Mouse (Mus musculus) olfactory bulb, adult 2 months (tissue): ENCODE measurements around the gene Fos.

Experiments used
- CTCF ChIP-seq: fragments of 200-500 bp; IDR thresholded peaks from 2 replicates; pipeline ENCODE4 v1.5.1; 2012; ENCODE audit warnings: low read depth, mild to moderate bottlenecking, low read length, moderate library complexity; ENCODE audit not compliant: insufficient read depth
- POLR2A ChIP-seq: fragments of 200-500 bp; IDR thresholded peaks from 2 replicates; pipeline ENCODE4 v1.6.1; 2012; ENCODE audit warnings: mild to moderate bottlenecking, low read depth, low read length, moderate library complexity; ENCODE audit not compliant: insufficient read depth

DNA sequence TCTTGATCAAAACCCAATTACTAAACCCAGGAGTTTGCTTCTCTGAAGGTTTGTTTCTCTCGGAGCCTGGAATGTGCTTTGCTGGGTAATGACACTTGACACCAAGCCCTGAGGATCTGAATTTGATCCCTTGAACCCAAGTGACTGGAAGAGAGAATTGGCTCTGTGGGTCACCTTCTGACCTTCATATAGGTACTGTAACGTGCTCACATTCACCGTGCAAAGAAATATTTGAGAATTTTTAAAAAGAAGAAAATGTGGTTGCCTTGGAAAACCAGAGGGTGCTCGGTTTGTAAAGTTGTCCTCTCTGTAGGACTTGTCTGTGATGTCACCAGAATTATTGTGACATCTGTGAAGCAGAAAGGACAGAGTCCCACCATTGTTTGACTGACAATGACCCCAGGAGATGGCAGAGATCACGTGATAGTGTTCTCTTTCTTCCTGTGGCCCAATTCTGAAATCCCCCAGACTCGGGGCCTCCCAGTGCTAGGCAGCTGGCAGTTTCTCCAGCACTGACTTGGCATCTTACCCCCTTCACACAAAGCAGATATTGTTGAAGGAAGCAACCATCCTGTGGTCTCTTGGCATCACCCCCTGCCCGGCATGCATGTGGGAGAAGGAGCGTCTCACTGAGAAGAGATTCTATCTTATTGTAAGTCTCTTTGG, 50.6 kb downstream of the Fos start:
- no peak for TF ChIP-seq CTCF
- TF ChIP-seq POLR2A = no peak
